Mouse (Mus musculus): ENCODE results near the gene Stk39. TPM values are rescaled to one million over a fixed set of nuclear protein-coding genes. Genes with fewer than 3 reads are reported as not detected.
A peak's percentile ranks its signal among the peaks of the same experiment; 100 is the strongest.

The Stk39 gene
- total RNA-seq, 2 experiments from 2014 or later = 0.36 TPM; not detected in 1

GRCm38 (mm10) chr2:68363159-68363558, 108.9 kb downstream of the Stk39 start:
- ATAC-seq (replicated peaks; ENCODE audit: poor library complexity, severe bottlenecking) = no peak

- ATAC-seq (replicated peaks; ENCODE audit: poor library complexity, severe bottlenecking) = no peak
These were observed 110.4 kb downstream of the Stk39 start for GRCm38 (mm10) chr2:68361701-68362100.

- peak; percentile 84 for ATAC-seq (replicated peaks; ENCODE audit: poor library complexity, severe bottlenecking)
These were observed 121.4 kb downstream of the Stk39 start for GRCm38 (mm10) chr2:68350621-68351020.

GRCm38 (mm10) chr2:68349593-68350383, 122.3 kb downstream of the Stk39 start:
- peak; percentile 57 for ATAC-seq (replicated peaks; ENCODE audit: poor library complexity, severe bottlenecking)

GRCm38 (mm10) chr2:68348966-68349365, 123.1 kb downstream of the Stk39 start:
- ATAC-seq (replicated peaks; ENCODE audit: poor library complexity, severe bottlenecking) = no peak

- ATAC-seq (replicated peaks; ENCODE audit: poor library complexity, severe bottlenecking) = no peak
These were observed 125.3 kb downstream of the Stk39 start for GRCm38 (mm10) chr2:68346606-68347237.

- no peak for ATAC-seq (replicated peaks; ENCODE audit: poor library complexity, severe bottlenecking)
These were observed 126.8 kb downstream of the Stk39 start for GRCm38 (mm10) chr2:68345269-68345668.

GRCm38 (mm10) chr2:68343751-68344150, 128.3 kb downstream of the Stk39 start:
- ATAC-seq (replicated peaks; ENCODE audit: poor library complexity, severe bottlenecking) = no peak

GRCm38 (mm10) chr2:68342122-68342646, 129.9 kb downstream of the Stk39 start:
- ATAC-seq (replicated peaks; ENCODE audit: poor library complexity, severe bottlenecking) = no peak

GRCm38 (mm10) chr2:68336913-68337312, 135.2 kb downstream of the Stk39 start:
- no peak for ATAC-seq (replicated peaks; ENCODE audit: poor library complexity, severe bottlenecking)

- no peak for ATAC-seq (replicated peaks; ENCODE audit: poor library complexity, severe bottlenecking)
These were observed 137.1 kb downstream of the Stk39 start for GRCm38 (mm10) chr2:68334945-68335344.

- no peak for ATAC-seq (replicated peaks; ENCODE audit: poor library complexity, severe bottlenecking)
These were observed 146.8 kb downstream of the Stk39 start for GRCm38 (mm10) chr2:68325306-68325705.

GRCm38 (mm10) chr2:68321230-68321629, 150.8 kb downstream of the Stk39 start:
- ATAC-seq (replicated peaks; ENCODE audit: poor library complexity, severe bottlenecking) = no peak

- ATAC-seq (replicated peaks; ENCODE audit: poor library complexity, severe bottlenecking) = no peak
These were observed 151.4 kb downstream of the Stk39 start for GRCm38 (mm10) chr2:68320670-68321069.

- no peak for ATAC-seq (replicated peaks; ENCODE audit: poor library complexity, severe bottlenecking)
These were observed 153.6 kb downstream of the Stk39 start for GRCm38 (mm10) chr2:68318452-68318851.

GRCm38 (mm10) chr2:68317895-68318294, 154.2 kb downstream of the Stk39 start:
- ATAC-seq (replicated peaks; ENCODE audit: poor library complexity, severe bottlenecking) = no peak

- no peak for ATAC-seq (replicated peaks; ENCODE audit: poor library complexity, severe bottlenecking)
These were observed 154.6 kb downstream of the Stk39 start for GRCm38 (mm10) chr2:68317452-68317851.

GRCm38 (mm10) chr2:68315258-68315657, 156.8 kb downstream of the Stk39 start:
- no peak for ATAC-seq (replicated peaks; ENCODE audit: poor library complexity, severe bottlenecking)

GRCm38 (mm10) chr2:68310121-68310520, 161.9 kb downstream of the Stk39 start:
- 0 out of 2 replicates have a peak, but pooled peaks have one; percentile 17 for ATAC-seq (replicated peaks; ENCODE audit: poor library complexity, severe bottlenecking)

GRCm38 (mm10) chr2:68306519-68306918, 165.5 kb downstream of the Stk39 start:
- no peak for ATAC-seq (replicated peaks; ENCODE audit: poor library complexity, severe bottlenecking)

GRCm38 (mm10) chr2:68304771-68305460, 167.2 kb downstream of the Stk39 start:
- ATAC-seq (replicated peaks; ENCODE audit: poor library complexity, severe bottlenecking) = no peak
